ENCODE assay signal across 8 mouse cellular contexts in genomic region chr16:32644069-32644800, GRCm38 (mm10). TPM values are rescaled to one million over a fixed set of nuclear protein-coding genes. Genes with fewer than 3 reads are reported as not detected.
DNase-seq lines count a peak whose midpoint lies in the region; ATAC-seq and TF ChIP-seq lines count a peak whose summit lies in the region.

No protein-coding gene starts in this region.

- under 1% methylated on average over 42 of the region's 82 CpGs for WGBS in hindbrain, embryonic 12.5 days
- 1% methylated on average over 78 of the region's 82 CpGs for WGBS in limb, embryonic 12.5 days

- H3K36me3 ChIP-seq in hindbrain, embryonic 12.5 days, result no peaks in the 10 kb centered on the region
- peaks cover 2% of the 10 kb centered on the region; the same call in 1 of the 2 replicates for H3K36me3 ChIP-seq in limb, embryonic 12.5 days
- no peaks in the 10 kb centered on the region for H3K36me3 ChIP-seq in myocyte (ENCODE audit: control insufficient read depth, insufficient read depth)

- H3K9me3 ChIP-seq in hindbrain, embryonic 12.5 days (replicated peaks), result no peaks in the 10 kb centered on the region
- H3K9me3 ChIP-seq in limb, embryonic 12.5 days, result no peaks in the 10 kb centered on the region

- H3K27me3 ChIP-seq in hindbrain, embryonic 12.5 days, result 0 out of 2 replicates have a peak, but pooled peaks cover 2% of the 10 kb centered on the region
- H3K27me3 ChIP-seq in limb, embryonic 12.5 days, result no peaks in the 10 kb centered on the region
- H3K27me3 ChIP-seq in myocyte (ENCODE audit: control insufficient read depth, insufficient read depth, insufficient read length), result no peaks in the 10 kb centered on the region

- H3K79me2 ChIP-seq in myocyte (ENCODE audit: control insufficient read depth, insufficient read depth), result peaks cover 34% of the 10 kb centered on the region

- intact Hi-C loops in left cerebral cortex, postnatal 4 days (cut with DNase I), result no loop called here

- peaks cover 15% of the 10 kb centered on the region for H3K4me1 ChIP-seq in embryonic fibroblast, embryonic 13.5 days (ENCODE audit: control insufficient read depth, insufficient read depth, low read length)
- peaks cover 26% of the 10 kb centered on the region for H3K4me1 ChIP-seq in hindbrain, embryonic 12.5 days
- peaks cover 24% of the 10 kb centered on the region for H3K4me1 ChIP-seq in limb, embryonic 12.5 days (replicated peaks)

- peak overlapping the region; percentile 93 for H3K4me2 ChIP-seq in hindbrain, embryonic 12.5 days (replicated peaks)
- peak overlapping the region; percentile 71 for H3K4me2 ChIP-seq in limb, embryonic 12.5 days
- peak overlapping the region; percentile 79 for H3K4me2 ChIP-seq in myocyte (ENCODE audit: low read depth)

- peak overlapping the region; percentile 86 for H3ac ChIP-seq in myocyte (ENCODE audit: control insufficient read depth, insufficient read length)

- peak; percentile 70 to 78 for DNase-seq in left cerebral cortex, adult 18-20 months (ENCODE audit: low spot score in 2 of 2)
- no peak for DNase-seq in left cerebral cortex, postnatal 4 days
- DNase-seq in adrenal gland, postnatal 14 days, result peak; percentile 76
- peak; percentile 46 for DNase-seq in thymus, postnatal 0 days (ENCODE audit: low spot score)

- peak overlapping the region; percentile 87 for H3K4me3 ChIP-seq in embryonic fibroblast, embryonic 13.5 days (ENCODE audit: insufficient read depth, low read length)
- peak overlapping the region; percentile 93 for H3K4me3 ChIP-seq in hindbrain, embryonic 12.5 days
- peak overlapping the region; percentile 98 for H3K4me3 ChIP-seq in limb, embryonic 12.5 days (replicated peaks)
- H3K4me3 ChIP-seq in myocyte, result peak overlapping the region; percentile 25

- peak overlapping the region; percentile 76 for H3K27ac ChIP-seq in embryonic fibroblast, embryonic 13.5 days (ENCODE audit: insufficient read depth, low read length)
- H3K27ac ChIP-seq in hindbrain, embryonic 12.5 days, result peak overlapping the region; percentile 90
- peak overlapping the region; percentile 92 for H3K27ac ChIP-seq in limb, embryonic 12.5 days

- no peak for TF ChIP-seq POLR2A in embryonic fibroblast, embryonic 13.5 days (IDR thresholded peaks at IDR 0.05; ENCODE audit: low read depth, low read length)
- no peak for TF ChIP-seq POLR2A in myocyte (IDR thresholded peaks at IDR 0.05; ENCODE audit: insufficient read length, low read depth)

- TF ChIP-seq CTCF in embryonic fibroblast, embryonic 13.5 days (IDR thresholded peaks at IDR 0.05; ENCODE audit: borderline replicate concordance, insufficient read depth, low read length), result no peak

- H3K9ac ChIP-seq in hindbrain, embryonic 12.5 days, result peak overlapping the region; percentile 97
- H3K9ac ChIP-seq in limb, embryonic 12.5 days (replicated peaks), result peak overlapping the region; percentile 93

- peak; percentile 75 for ATAC-seq in hindbrain, embryonic 12.5 days (ENCODE audit: low FRiP score)
- ATAC-seq in limb, embryonic 12.5 days (ENCODE audit: insufficient number of reproducible peaks, insufficient read depth, low FRiP score, low TSS enrichment, low read depth), result peak; percentile 67; the same call in 1 of the 2 replicates

TF ChIP-seq in myocyte, 11 proteins besides CTCF, POLR2A, EP300 and RAD21:
- TF ChIP-seq CEBPB (IDR thresholded peaks at IDR 0.05; ENCODE audit: insufficient read depth, poor library complexity, severe bottlenecking) (no peak), REST (IDR thresholded peaks at IDR 0.05; ENCODE audit: insufficient read depth, insufficient read length) (no peak), MYOG (IDR thresholded peaks at IDR 0.05; ENCODE audit: control insufficient read depth in 1 of 3, insufficient read depth in 1 of 3, insufficient read length in 2 of 3, low read depth in 2 of 3) (no peak), TCF12 (IDR thresholded peaks at IDR 0.05; ENCODE audit: insufficient read depth, poor library complexity, severe bottlenecking) (no peak), E2F4 (IDR thresholded peaks at IDR 0.05; ENCODE audit: insufficient read depth) (no peak), TCF3 (IDR thresholded peaks at IDR 0.05; ENCODE audit: insufficient read length, low read depth) (no peak), MYOD1 (IDR thresholded peaks at IDR 0.05; ENCODE audit: control insufficient read depth in 1 of 3, insufficient read length in 2 of 3, low read depth in 2 of 3) (no peak), POLR2AphosphoS2 (IDR thresholded peaks at IDR 0.05; ENCODE audit: insufficient read length, low read depth) (no peak)

RNA-seq across cellular contexts. Expression of gene Tnk2, which starts 0.6 kb away (rescaled TPM):
- 100 to 1,000 TPM; 245 to 253 TPM for total RNA-seq in left cerebral cortex, adult 18-20 months (2021)
- total RNA-seq in left cerebral cortex, postnatal 4 days (2021), result 10 to 100 TPM; 84.7 to 99.6 TPM
- total RNA-seq in adrenal gland, postnatal 14 days (2021), result 48.5 and 55.4 TPM in 2 replicates
- 92.4 and 144 TPM in 2 replicates for polyA plus RNA-seq in embryonic fibroblast, embryonic 13.5 days (2011; ENCODE audit: insufficient read length, low read depth, missing spikeins)
- 15.6 and 17.2 TPM in 2 replicates for polyA plus RNA-seq in hindbrain, embryonic 12.5 days (2016; fragmentation: Nextera tagmentation; extraction: Ambion mirVana)
- 11.9 and 12.0 TPM in 2 replicates for polyA plus RNA-seq in limb, embryonic 12.5 days (2016; fragmentation: Nextera tagmentation; extraction: Ambion mirVana)
- polyA plus RNA-seq in myocyte (2012; fragmentation: generic; extraction: Trizol), result 35.0 TPM
- 20.1 and 23.5 TPM in 2 replicates for polyA plus RNA-seq in thymus, postnatal 0 days (2015; fragmentation: Nextera tagmentation; extraction: Ambion mirVana)

RNA-seq across cellular contexts. Expression of gene Tfrc, which starts 35.5 kb away (rescaled TPM):
- 10 to 100 TPM; 51.8 to 61.6 TPM for total RNA-seq in left cerebral cortex, adult 18-20 months (2021)
- total RNA-seq in left cerebral cortex, postnatal 4 days (2021), result 10 to 100 TPM; 77.2 to 90.3 TPM
- 181 and 285 TPM in 2 replicates for total RNA-seq in adrenal gland, postnatal 14 days (2021)
- polyA plus RNA-seq in embryonic fibroblast, embryonic 13.5 days (2011; ENCODE audit: insufficient read length, low read depth, missing spikeins), result 38.0 and 44.5 TPM in 2 replicates
- 44.4 and 55.4 TPM in 2 replicates for polyA plus RNA-seq in hindbrain, embryonic 12.5 days (2016; fragmentation: Nextera tagmentation; extraction: Ambion mirVana)
- polyA plus RNA-seq in limb, embryonic 12.5 days (2016; fragmentation: Nextera tagmentation; extraction: Ambion mirVana), result 40.7 and 43.9 TPM in 2 replicates
- 55.4 TPM for polyA plus RNA-seq in myocyte (2012; fragmentation: generic; extraction: Trizol)
- polyA plus RNA-seq in thymus, postnatal 0 days (2015; fragmentation: Nextera tagmentation; extraction: Ambion mirVana), result 40.0 and 43.4 TPM in 2 replicates

Comparison
In these comparisons a context has a peak if more than half of its experiments do, and no peak if none do; other contexts are left out.
1. H3K4me3 ChIP-seq: peak in every context shown above with its lines; median percentile 98 in limb, embryonic 12.5 days; 93 in hindbrain, embryonic 12.5 days; 87 in embryonic fibroblast, embryonic 13.5 days; 25 in myocyte.